Mouse (Mus musculus) heart, adult 2 months (tissue): ENCODE results near the gene Smim14. TPM values are rescaled to one million over a fixed set of nuclear protein-coding genes. Genes with fewer than 3 reads are reported as not detected.

Experiments
- DNase-seq, 2 experiments: peaks; one replicate each; pipeline ENCODE4 v3.0.0; 2021
- H3K27ac ChIP-seq: fragments of 200-600 bp; 2 replicates; pipeline ENCODE4 v1.8.1; 2022
- H3K27me3 ChIP-seq: fragments of 200-500 bp; 2 replicates; pipeline ENCODE4 v1.6.1; 2012; ENCODE audit warnings: mild to moderate bottlenecking, low read length, inconsistent platforms, mixed read lengths; ENCODE audit not compliant: control insufficient read depth, insufficient read depth
- H3K36me3 ChIP-seq: fragments of 200-500 bp; 2 replicates; pipeline ENCODE4 v1.6.1; 2012; ENCODE audit warnings: low read length, inconsistent platforms; ENCODE audit not compliant: control insufficient read depth, insufficient read depth
- H3K4me1 ChIP-seq: fragments of 200-500 bp; 2 replicates; pipeline ENCODE4 v1.6.1; 2011; ENCODE audit warnings: low read length; ENCODE audit not compliant: control insufficient read depth, insufficient read depth
- H3K4me3 ChIP-seq: fragments of 200-600 bp; 2 replicates; pipeline ENCODE4 v1.8.1; 2022
- H3K79me2 ChIP-seq: fragments of 200-500 bp; replicated peaks from 2 replicates; pipeline ENCODE4 v1.6.1; 2012; ENCODE audit warnings: mild to moderate bottlenecking, inconsistent platforms, low read length, moderate library complexity, mixed read lengths; ENCODE audit not compliant: control insufficient read depth, insufficient read depth
- H3K9ac ChIP-seq: fragments of 200-500 bp; 2 replicates; pipeline ENCODE4 v1.6.1; 2012; ENCODE audit warnings: low read depth, mild to moderate bottlenecking, control low read depth, inconsistent platforms, low read length, mixed read lengths
- CTCF ChIP-seq: fragments of 200-600 bp; IDR thresholded peaks from 2 replicates; pipeline ENCODE4 v1.8.1; 2022; ENCODE audit warnings: antibody characterized with exemption, mild to moderate bottlenecking, moderate library complexity
- EP300 ChIP-seq: fragments of 200-500 bp; IDR thresholded peaks from 2 replicates; pipeline ENCODE4 v1.6.1; 2011; ENCODE audit warnings: low read depth, low read length, control low read depth; ENCODE audit not compliant: insufficient read depth
- POLR2A ChIP-seq: fragments of 200-500 bp; IDR thresholded peaks from 2 replicates; pipeline ENCODE4 v1.6.1; 2011; ENCODE audit warnings: mild to moderate bottlenecking, low read depth, low read length, control low read depth; ENCODE audit not compliant: insufficient read depth
- WGBS: fragments of 180-500 bp; shearing (Covaris S2); methylation state at CpG from one replicate; pipeline ENCODE4 v1.1.7; 2018; 5-methylcytosine and 5-hydroxymethylcytosine counted together
- intact Hi-C: fragments of 180-260 bp; cut with DNase I; formaldehyde crosslinking; loops from one replicate; pipeline ENCODE4 v1.15.1; 2025
- polyA plus RNA-seq: library from polyadenylated mRNA; depleted of rRNA; stranded (reverse); fragments of >200 nt; gene quantifications from 2 replicates; pipeline ENCODE4 v1.2.3, GENCODE M21; 2012
- total RNA-seq, 2 experiments: library from RNA; stranded (reverse); gene quantifications; 2 replicates each; pipeline ENCODE4 v1.2.3; 2021

Gene Smim14
- total and polyA plus RNA-seq, 3 experiments: 94.2 to 97.3 (median 97.1) TPM

GRCm38 (mm10) chr5:65466911-65467310 is 70.1 kb downstream of the Smim14 start:
- no peak for TF ChIP-seq CTCF
- TF ChIP-seq POLR2A: no peak
- no peak for TF ChIP-seq EP300
- no peak for DNase-seq
- WGBS: 68% methylated on average over 3 of the region's 3 CpGs

DNA sequence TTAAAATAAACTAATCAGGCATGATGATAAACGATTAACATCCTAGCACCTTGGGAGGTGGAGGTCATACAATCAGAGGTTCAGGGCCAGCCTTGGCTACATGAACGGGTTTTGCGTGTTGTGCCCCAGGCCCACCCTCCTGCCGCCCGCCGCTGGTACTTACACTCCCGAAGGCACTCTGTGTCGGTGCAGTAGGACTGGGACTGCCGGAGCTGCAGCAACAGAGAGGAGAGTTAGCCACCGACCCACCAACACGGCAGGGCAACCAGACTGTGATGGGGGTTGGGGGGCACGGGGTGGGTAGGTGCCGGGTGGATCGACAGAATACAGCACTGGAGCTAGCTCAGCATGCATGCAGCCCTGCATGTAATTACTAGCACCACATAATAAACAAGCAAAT is 76.6 kb downstream of the Smim14 start:
- peaks cover 5% of the 10 kb centered on the region; the same call in 1 of the 2 replicates for H3K36me3 ChIP-seq
- peaks cover 2% of the 10 kb centered on the region; the same call in 1 of the 2 replicates for H3K79me2 ChIP-seq
- peak overlapping the region; percentile 77 for H3K27ac ChIP-seq
- H3K9ac ChIP-seq: no peak overlapping the region
- H3K27me3 ChIP-seq: no peaks in the 10 kb centered on the region
- TF ChIP-seq CTCF: no peak
- no peak for TF ChIP-seq POLR2A
- TF ChIP-seq EP300: no peak
- peaks cover 16% of the 10 kb centered on the region for H3K4me1 ChIP-seq
- 91% methylated on average over 14 of the region's 14 CpGs for whole genome bisulfite sequencing
- H3K4me3 ChIP-seq: no peak overlapping the region
- DNase-seq: no peak
- intact Hi-C loops: no loop called here

More at GRCm38 (mm10) chr5:65466911-65467310, 70.1 kb downstream of the Smim14 start:
- no peak overlapping the region for H3K27ac ChIP-seq
- intact Hi-C loops: no loop called here
- no peak overlapping the region for H3K4me3 ChIP-seq
- H3K4me1 ChIP-seq: peaks cover 3% of the 10 kb centered on the region
- peaks cover 3% of the 10 kb centered on the region for H3K79me2 ChIP-seq
- peaks cover 9% of the 10 kb centered on the region; the same call in 1 of the 2 replicates for H3K36me3 ChIP-seq
- H3K27me3 ChIP-seq: no peaks in the 10 kb centered on the region
- H3K9ac ChIP-seq: no peak overlapping the region

DNA sequence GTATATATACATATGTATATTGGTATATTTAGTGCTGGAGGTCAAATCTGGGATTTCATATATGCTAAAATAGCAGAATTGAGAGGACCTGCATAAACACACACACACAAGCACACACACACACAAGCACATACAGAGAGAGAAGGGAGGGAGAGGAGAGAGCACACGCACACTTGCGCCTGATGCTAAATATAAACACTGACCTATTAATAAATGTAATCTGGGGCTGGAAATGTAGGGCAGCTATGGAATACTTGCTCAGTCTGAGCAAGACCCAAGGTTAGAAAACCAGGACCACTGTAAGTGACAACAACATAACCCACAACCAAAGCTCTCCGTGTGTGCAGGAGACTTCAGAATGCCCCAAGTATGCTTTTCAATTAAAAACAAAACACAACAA is 77.5 kb downstream of the Smim14 start:
- Histone ChIP-seq H3K79me2 (peaks cover 2% of the 10 kb centered on the region; the same call in 1 of the 2 replicates), H3K27me3 (no peaks in the 10 kb centered on the region), H3K36me3 (peaks cover 5% of the 10 kb centered on the region; the same call in 1 of the 2 replicates), H3K9ac (no peak overlapping the region), H3K27ac (peak overlapping the region; percentile 77), H3K4me3 (no peak overlapping the region), H3K4me1 (peaks cover 17% of the 10 kb centered on the region)
- TF ChIP-seq EP300: no peak
- intact Hi-C loops: loop anchor here (5.0 kb wide), 1 partner anchor 33 kb away; the partner anchor contains the start of gene Gm43552
- DNase-seq: no peak
- 53% methylated on average over 3 of the region's 3 CpGs for WGBS

DNA sequence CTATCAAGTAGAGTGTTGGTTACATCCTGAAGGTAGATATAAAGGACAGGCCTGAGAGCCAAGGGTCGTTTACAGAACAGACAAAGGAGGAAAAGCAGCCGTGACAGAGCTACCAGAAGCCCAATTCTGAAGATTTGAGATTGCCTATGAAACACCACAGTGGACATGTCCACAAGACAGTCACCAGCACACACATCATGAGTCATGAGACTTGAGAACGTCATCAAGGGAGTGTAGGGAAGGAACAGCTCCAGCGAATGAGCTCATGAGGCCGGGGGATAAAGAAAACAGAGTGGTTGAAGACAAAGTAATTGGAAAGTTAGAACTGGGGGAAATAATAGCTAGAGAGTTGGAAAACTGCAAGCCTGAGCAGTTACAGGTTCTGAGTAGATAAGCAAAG is 79.1 kb downstream of the Smim14 start:
- Histone ChIP-seq H3K27me3 (no peaks in the 10 kb centered on the region), H3K36me3 (peaks cover 5% of the 10 kb centered on the region; the same call in 1 of the 2 replicates), H3K27ac (peak overlapping the region; percentile 51), H3K9ac (no peak overlapping the region), H3K4me3 (no peak overlapping the region), H3K79me2 (peaks cover 2% of the 10 kb centered on the region; the same call in 1 of the 2 replicates), H3K4me1 (peaks cover 20% of the 10 kb centered on the region)
- DNase-seq: peak in 1 of 2 experiments; percentile 55
- 31% methylated on average over 5 of the region's 5 CpGs for WGBS
- intact Hi-C loops: loop anchor here (5.0 kb wide), 1 partner anchor 34 kb away; the partner anchor contains the start of gene Gm43552
- no peak for TF ChIP-seq EP300

- H3K79me2 ChIP-seq: peaks cover 2% of the 10 kb centered on the region; the same call in 1 of the 2 replicates
- H3K27ac ChIP-seq: peak overlapping the region; percentile 51
- intact Hi-C loops: loop anchor here (5.0 kb wide), 1 partner anchor 35 kb away; the partner anchor contains the start of gene Gm43552
- H3K4me1 ChIP-seq: peaks cover 20% of the 10 kb centered on the region
- TF ChIP-seq POLR2A (no peak), CTCF (no peak), EP300 (no peak)
- no peak overlapping the region for H3K4me3 ChIP-seq
- H3K36me3 ChIP-seq: peaks cover 5% of the 10 kb centered on the region; the same call in 1 of the 2 replicates
- H3K9ac ChIP-seq: no peak overlapping the region
- DNase-seq: peak in 1 of 2 experiments; percentile 39
- H3K27me3 ChIP-seq: no peaks in the 10 kb centered on the region
- WGBS: 64% methylated on average over 7 of the region's 7 CpGs
Observed at GRCm38 (mm10) chr5:65457086-65457827, 79.7 kb downstream of the Smim14 start.

DNA sequence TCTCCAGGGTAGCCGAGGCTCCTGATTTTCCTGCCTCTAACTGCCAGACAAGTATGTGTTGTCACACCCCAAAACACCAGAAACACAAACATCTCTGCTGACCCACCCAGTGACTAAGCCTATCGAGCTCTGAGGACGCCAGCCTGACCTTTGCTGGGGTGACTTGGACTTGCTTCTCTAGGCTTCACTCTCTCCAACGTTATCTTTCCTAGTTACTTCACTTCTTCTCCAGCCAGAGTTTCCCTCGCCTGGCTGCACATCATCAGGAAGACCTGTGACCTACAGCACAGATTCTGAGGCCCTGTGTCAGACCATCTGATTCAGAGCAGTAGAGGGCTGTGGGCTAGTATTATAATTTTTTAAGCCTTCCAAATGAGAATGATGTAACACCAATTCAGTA is 82.2 kb downstream of the Smim14 start:
- TF ChIP-seq POLR2A: 0 out of 2 replicates have a peak, but pooled peaks have one; percentile 11
- peak; percentile 56; the same call in 1 of the 2 replicates for TF ChIP-seq EP300
- TF ChIP-seq CTCF: no peak
- Histone ChIP-seq H3K9ac (no peak overlapping the region), H3K4me3 (no peak overlapping the region), H3K36me3 (peaks cover 5% of the 10 kb centered on the region; the same call in 1 of the 2 replicates), H3K4me1 (peaks cover 20% of the 10 kb centered on the region), H3K79me2 (no peaks in the 10 kb centered on the region), H3K27me3 (no peaks in the 10 kb centered on the region), H3K27ac (peak overlapping the region; percentile 69)
- WGBS: 20% methylated on average over 5 of the region's 5 CpGs
- DNase-seq: peak; percentile 42 to 78
- intact Hi-C loops: loop anchor here (5.0 kb wide), 1 partner anchor 38 kb away; the partner anchor contains the start of gene Gm43552
